Mouse (Mus musculus) forebrain, embryonic 12.5 days (tissue): Measurements from ENCODE around the gene Synj1. TPM values are rescaled to one million over a fixed set of nuclear protein-coding genes. Genes with fewer than 3 reads are reported as not detected.
A peak's percentile ranks its signal among the peaks of the same experiment; 100 is the strongest.

Source experiments
- ATAC-seq: fragments of 200-750 bp; cut with Nextera tagmentation; 2 replicates; pipeline ENCODE4 v1.8.0; 2017; ENCODE audit warnings: moderate TSS enrichment; ENCODE audit not compliant: low FRiP score
- H3K27ac ChIP-seq: fragments of 300-500 bp; sonication (generic); 2 replicates; pipeline ENCODE4 v1.5.1; 2016; ENCODE audit warnings: mild to moderate bottlenecking
- H3K27me3 ChIP-seq: fragments of 300-500 bp; sonication (generic); 2 replicates; pipeline ENCODE4 v1.6.1; 2016; ENCODE audit warnings: mild to moderate bottlenecking
- H3K36me3 ChIP-seq: fragments of 300-500 bp; sonication (generic); replicated peaks from 2 replicates; pipeline ENCODE4 v1.6.1; 2016; ENCODE audit warnings: mild to moderate bottlenecking
- H3K4me1 ChIP-seq: fragments of 300-500 bp; sonication (generic); 2 replicates; pipeline ENCODE4 v1.6.1; 2016
- H3K4me2 ChIP-seq: fragments of 300-500 bp; sonication (generic); 2 replicates; pipeline ENCODE4 v1.6.1; 2016; ENCODE audit warnings: mild to moderate bottlenecking, moderate library complexity
- H3K4me3 ChIP-seq: fragments of 300-500 bp; sonication (generic); replicated peaks from 2 replicates; pipeline ENCODE4 v1.5.1; 2016; ENCODE audit warnings: mild to moderate bottlenecking
- H3K9ac ChIP-seq: fragments of 300-500 bp; sonication (generic); 2 replicates; pipeline ENCODE4 v1.6.1; 2016; ENCODE audit warnings: mild to moderate bottlenecking
- H3K9me3 ChIP-seq: fragments of 300-500 bp; sonication (generic); 2 replicates; pipeline ENCODE4 v1.6.1; 2016
- WGBS: fragments of 180-500 bp; shearing (Covaris S2); methylation state at CpG from one replicate; pipeline ENCODE4 v1.1.7; 2016; 5-methylcytosine and 5-hydroxymethylcytosine counted together
- polyA plus RNA-seq: library from polyadenylated mRNA; unstranded; fragments of >200 nt; fragmentation: Nextera tagmentation; extraction: Ambion mirVana; gene quantifications from 2 replicates; pipeline ENCODE4 v1.2.1, GENCODE M21; 2016

Gene Synj1
- polyA plus RNA-seq, 1 experiment from 2014 or later = 26.6 TPM

GRCm38 (mm10) chr16:90963231-90963630 lies 47.9 kb downstream of the Synj1 start:
- H3K36me3 ChIP-seq = peaks cover 31% of the 10 kb centered on the region
- WGBS = 95% methylated on average over 4 of the region's 4 CpGs

GRCm38 (mm10) chr16:90958301-90959085 lies 52.6 kb downstream of the Synj1 start:
- Histone ChIP-seq H3K4me3 (no peak overlapping the region), H3K4me2 (no peak overlapping the region), H3K9me3 (no peaks in the 10 kb centered on the region), H3K9ac (no peak overlapping the region), H3K36me3 (peaks cover 27% of the 10 kb centered on the region), H3K27me3 (no peaks in the 10 kb centered on the region), H3K27ac (no peak overlapping the region), H3K4me1 (no peaks in the 10 kb centered on the region)
- no peak for ATAC-seq
- 88% methylated on average over 5 of the region's 5 CpGs for WGBS

More at GRCm38 (mm10) chr16:90963231-90963630, 47.9 kb downstream of the Synj1 start:
- no peak for ATAC-seq
- H3K27ac ChIP-seq = no peak overlapping the region
- no peak overlapping the region for H3K4me2 ChIP-seq
- no peaks in the 10 kb centered on the region for H3K27me3 ChIP-seq
- no peaks in the 10 kb centered on the region for H3K9me3 ChIP-seq
- no peaks in the 10 kb centered on the region for H3K4me1 ChIP-seq
- no peak overlapping the region for H3K4me3 ChIP-seq
- no peak overlapping the region for H3K9ac ChIP-seq

- Histone ChIP-seq H3K36me3 (peaks cover 36% of the 10 kb centered on the region), H3K4me2 (no peak overlapping the region), H3K4me1 (no peaks in the 10 kb centered on the region), H3K4me3 (no peak overlapping the region), H3K9ac (no peak overlapping the region), H3K27me3 (no peaks in the 10 kb centered on the region), H3K27ac (no peak overlapping the region), H3K9me3 (no peaks in the 10 kb centered on the region)
- ATAC-seq = no peak
- 91% methylated on average over 6 of the region's 6 CpGs for WGBS
Measured at GRCm38 (mm10) chr16:90955494-90955893, 55.6 kb downstream of the Synj1 start.

GRCm38 (mm10) chr16:90953770-90954169 lies 57.3 kb downstream of the Synj1 start:
- Histone ChIP-seq H3K9ac (no peak overlapping the region), H3K27ac (no peak overlapping the region), H3K9me3 (no peaks in the 10 kb centered on the region), H3K36me3 (peaks cover 42% of the 10 kb centered on the region), H3K27me3 (no peaks in the 10 kb centered on the region), H3K4me1 (no peaks in the 10 kb centered on the region), H3K4me3 (no peak overlapping the region), H3K4me2 (no peak overlapping the region)
- ATAC-seq = no peak
- 90% methylated on average over 6 of the region's 6 CpGs for WGBS

GRCm38 (mm10) chr16:90953147-90953546 lies 58.0 kb downstream of the Synj1 start:
- WGBS = 94% methylated on average over 9 of the region's 9 CpGs
- H3K4me3 ChIP-seq = no peak overlapping the region
- no peaks in the 10 kb centered on the region for H3K4me1 ChIP-seq
- H3K9ac ChIP-seq = no peak overlapping the region
- no peaks in the 10 kb centered on the region for H3K9me3 ChIP-seq
- H3K27ac ChIP-seq = no peak overlapping the region
- H3K27me3 ChIP-seq = no peaks in the 10 kb centered on the region
- H3K36me3 ChIP-seq = peaks cover 42% of the 10 kb centered on the region
- no peak for ATAC-seq
- no peak overlapping the region for H3K4me2 ChIP-seq

- H3K27ac ChIP-seq = no peak overlapping the region
- ATAC-seq = no peak
- 56% methylated on average over 17 of the region's 17 CpGs for WGBS
- no peaks in the 10 kb centered on the region for H3K4me1 ChIP-seq
- peaks cover 44% of the 10 kb centered on the region for H3K36me3 ChIP-seq
- no peaks in the 10 kb centered on the region for H3K27me3 ChIP-seq
- H3K9ac ChIP-seq = no peak overlapping the region
- H3K4me2 ChIP-seq = no peak overlapping the region
- H3K4me3 ChIP-seq = no peak overlapping the region
- H3K9me3 ChIP-seq = no peaks in the 10 kb centered on the region
Measured at GRCm38 (mm10) chr16:90950354-90950963, 60.6 kb downstream of the Synj1 start.

GRCm38 (mm10) chr16:90946977-90947376 lies 64.1 kb downstream of the Synj1 start:
- no peaks in the 10 kb centered on the region for H3K9me3 ChIP-seq
- H3K4me3 ChIP-seq = no peak overlapping the region
- H3K4me1 ChIP-seq = no peaks in the 10 kb centered on the region
- no peak overlapping the region for H3K4me2 ChIP-seq
- H3K27me3 ChIP-seq = no peaks in the 10 kb centered on the region
- no peak overlapping the region for H3K27ac ChIP-seq
- no peak overlapping the region for H3K9ac ChIP-seq
- peaks cover 46% of the 10 kb centered on the region for H3K36me3 ChIP-seq
- WGBS = 76% methylated on average over 8 of the region's 8 CpGs
- ATAC-seq = no peak

- H3K27ac ChIP-seq = no peak overlapping the region
- no peak for ATAC-seq
- no peak overlapping the region for H3K9ac ChIP-seq
- no peaks in the 10 kb centered on the region for H3K4me1 ChIP-seq
- H3K4me3 ChIP-seq = no peak overlapping the region
- H3K36me3 ChIP-seq = peaks cover 39% of the 10 kb centered on the region
- no peak overlapping the region for H3K4me2 ChIP-seq
- no peaks in the 10 kb centered on the region for H3K9me3 ChIP-seq
- WGBS = 93% methylated on average over 7 of the region's 7 CpGs
- H3K27me3 ChIP-seq = no peaks in the 10 kb centered on the region
Measured at GRCm38 (mm10) chr16:90941246-90941645, 69.9 kb downstream of the Synj1 start.

- Histone ChIP-seq H3K9ac (peak within 1 kb of the TSS; percentile 85), H3K27me3 (no peaks in the 10 kb centered on the region), H3K36me3 (peaks cover 14% of the 10 kb centered on the region), H3K9me3 (no peaks in the 10 kb centered on the region), H3K27ac (peak within 1 kb of the TSS; percentile 89), H3K4me2 (peak within 1 kb of the TSS; percentile 73), H3K4me1 (peaks cover 13% of the 10 kb centered on the region), H3K4me3 (peak within 1 kb of the TSS; percentile 84)
- under 1% methylated on average over 56 of the region's 56 CpGs for WGBS
- ATAC-seq = peak; percentile 97
Measured at GRCm38 (mm10) chr16:90934687-90935328, 76.3 kb downstream of the Synj1 start, which contains the start of gene Cfap298. Gene Cfap298 (minus strand): TSS chr16:90935114.

- Histone ChIP-seq H3K4me2 (peak overlapping the region; percentile 73), H3K9ac (peak overlapping the region; percentile 85), H3K36me3 (peaks cover 18% of the 10 kb centered on the region), H3K9me3 (no peaks in the 10 kb centered on the region), H3K4me3 (peak overlapping the region; percentile 84), H3K27me3 (no peaks in the 10 kb centered on the region), H3K4me1 (peaks cover 13% of the 10 kb centered on the region), H3K27ac (peak overlapping the region; percentile 89)
- under 1% methylated on average over 38 of the region's 38 CpGs for WGBS
- ATAC-seq = peak; percentile 61
Measured at GRCm38 (mm10) chr16:90934193-90934686, 76.9 kb downstream of the Synj1 start.

- Histone ChIP-seq H3K27me3 (no peaks in the 10 kb centered on the region), H3K4me3 (peak overlapping the region; percentile 84), H3K4me1 (peaks cover 13% of the 10 kb centered on the region), H3K4me2 (peak overlapping the region; percentile 73), H3K36me3 (peaks cover 24% of the 10 kb centered on the region), H3K9ac (peak overlapping the region; percentile 85), H3K9me3 (no peaks in the 10 kb centered on the region), H3K27ac (peak overlapping the region; percentile 89; the same call in 1 of the 2 replicates)
- ATAC-seq = no peak
- WGBS = 32% methylated on average over 13 of the region's 13 CpGs
Measured at GRCm38 (mm10) chr16:90933534-90934176, 77.5 kb downstream of the Synj1 start.

- Histone ChIP-seq H3K4me3 (no peak overlapping the region), H3K36me3 (peaks cover 39% of the 10 kb centered on the region; the same call in 1 of the 2 replicates)
Measured at GRCm38 (mm10) chr16:90927446-90927845, 83.7 kb downstream of the Synj1 start.

More at GRCm38 (mm10) chr16:90927446-90927845, 83.7 kb downstream of the Synj1 start:
- WGBS = 93% methylated on average over 4 of the region's 4 CpGs
- no peak for ATAC-seq
- Histone ChIP-seq H3K9me3 (no peaks in the 10 kb centered on the region), H3K4me2 (no peak overlapping the region), H3K9ac (no peak overlapping the region), H3K4me1 (no peaks in the 10 kb centered on the region), H3K27ac (no peak overlapping the region), H3K27me3 (no peaks in the 10 kb centered on the region)
